8 mouse cellular contexts compared by ENCODE assay signal in genomic region chr2:132029646-132030417, GRCm38 (mm10). TPM values are rescaled to one million over a fixed set of nuclear protein-coding genes. Genes with fewer than 3 reads are reported as not detected.
DNase-seq lines count a peak whose midpoint lies in the region; ATAC-seq and TF ChIP-seq lines count a peak whose summit lies in the region.

Gene Rassf2, minus strand, starts transcription at chr2:132030258.

- H3K27me3 ChIP-seq in embryonic facial prominence, embryonic 13.5 days = peaks cover 56% of the 10 kb centered on the region
- peaks cover 32% of the 10 kb centered on the region for H3K27me3 ChIP-seq in limb, embryonic 15.5 days
- no peaks in the 10 kb centered on the region for H3K27me3 ChIP-seq in midbrain, postnatal 0 days (ENCODE audit: insufficient read depth, low read length)

- H3K4me3 ChIP-seq in embryonic facial prominence, embryonic 13.5 days = peak within 1 kb of the TSS; percentile 58
- H3K4me3 ChIP-seq in limb, embryonic 15.5 days = peak within 1 kb of the TSS; percentile 58
- H3K4me3 ChIP-seq in midbrain, postnatal 0 days (ENCODE audit: low read depth, low read length) = peak within 1 kb of the TSS; percentile 54

- H3K9ac ChIP-seq in embryonic facial prominence, embryonic 13.5 days = peak within 1 kb of the TSS; percentile 67
- peak within 1 kb of the TSS; percentile 47 for H3K9ac ChIP-seq in limb, embryonic 15.5 days
- peak within 1 kb of the TSS; percentile 68 for H3K9ac ChIP-seq in midbrain, postnatal 0 days (replicated peaks; ENCODE audit: low read length, poor library complexity, severe bottlenecking)

- H3K27ac ChIP-seq in embryonic facial prominence, embryonic 13.5 days = peak within 1 kb of the TSS; percentile 8; the same call in 1 of the 2 replicates
- peak within 1 kb of the TSS; percentile 81 for H3K27ac ChIP-seq in limb, embryonic 15.5 days
- H3K27ac ChIP-seq in midbrain, postnatal 0 days (ENCODE audit: low read depth, low read length) = peak within 1 kb of the TSS; percentile 87

- no peaks in the 10 kb centered on the region for H3K9me3 ChIP-seq in embryonic facial prominence, embryonic 13.5 days
- no peaks in the 10 kb centered on the region for H3K9me3 ChIP-seq in limb, embryonic 15.5 days
- H3K9me3 ChIP-seq in midbrain, postnatal 0 days (ENCODE audit: low read length) = no peaks in the 10 kb centered on the region

- peak; percentile 45 for TF ChIP-seq CTCF in midbrain, postnatal 0 days (IDR thresholded peaks at IDR 0.05)

- no peaks in the 10 kb centered on the region for H3K36me3 ChIP-seq in embryonic facial prominence, embryonic 13.5 days
- no peaks in the 10 kb centered on the region for H3K36me3 ChIP-seq in limb, embryonic 15.5 days
- no peaks in the 10 kb centered on the region for H3K36me3 ChIP-seq in midbrain, postnatal 0 days (ENCODE audit: insufficient read depth, low read length)

- WGBS in embryonic facial prominence, embryonic 13.5 days = 2% methylated on average over 36 of the region's 48 CpGs
- WGBS in limb, embryonic 15.5 days = 0% methylated on average over 25 of the region's 48 CpGs
- 0% methylated on average over 33 of the region's 48 CpGs for WGBS in midbrain, postnatal 0 days

- H3K4me1 ChIP-seq in embryonic facial prominence, embryonic 13.5 days = peaks cover 18% of the 10 kb centered on the region
- H3K4me1 ChIP-seq in limb, embryonic 15.5 days = peaks cover 38% of the 10 kb centered on the region
- peaks cover 8% of the 10 kb centered on the region; the same call in 1 of the 2 replicates for H3K4me1 ChIP-seq in midbrain, postnatal 0 days (ENCODE audit: insufficient read depth, low read length)

- ATAC-seq in embryonic facial prominence, embryonic 13.5 days (ENCODE audit: insufficient number of reproducible peaks, insufficient read depth, low FRiP score, low TSS enrichment, low read depth) = peak; percentile 76
- ATAC-seq in limb, embryonic 15.5 days (ENCODE audit: insufficient number of reproducible peaks, low FRiP score, low TSS enrichment, low read depth) = peak; percentile 80
- ATAC-seq in midbrain, postnatal 0 days (ENCODE audit: low FRiP score) = peak; percentile 86

- peak within 1 kb of the TSS; percentile 93 for H3K4me2 ChIP-seq in embryonic facial prominence, embryonic 13.5 days
- H3K4me2 ChIP-seq in limb, embryonic 15.5 days = peak within 1 kb of the TSS; percentile 90
- H3K4me2 ChIP-seq in midbrain, postnatal 0 days (ENCODE audit: low read depth, low read length, poor library complexity, severe bottlenecking) = peak within 1 kb of the TSS; percentile 93

- peak; percentile 96 for DNase-seq in 416B (ENCODE audit: low read depth)
- peak; percentile 77 to 84 for DNase-seq in adrenal gland, postnatal 36 days
- peak; percentile 78 for DNase-seq in heart, adult 8-10 months (ENCODE audit: low spot score)
- DNase-seq in kidney, adult 9 months = peak; percentile 55
- peak; percentile 95 for DNase-seq in midbrain, postnatal 0 days (ENCODE audit: low spot score)
- peak; percentile 96 to 97 for DNase-seq in spleen, postnatal 36 days (ENCODE audit: low spot score in 2 of 2)

RNA-seq across cellular contexts. Expression of gene Rassf2, which starts in this region (rescaled TPM):
- total RNA-seq in adrenal gland, postnatal 36 days (2021) = 10 to 100 TPM in 1 of 2 experiments, 1 to 10 TPM in 1; 7.4 to 12.7 TPM
- 5.0 and 6.8 TPM in 2 replicates for polyA plus RNA-seq in embryonic facial prominence, embryonic 13.5 days (2015; fragmentation: Nextera tagmentation; extraction: Ambion mirVana)
- 1 to 10 TPM; 4.1 to 7.7 (median 6.6) TPM for total RNA-seq in heart, adult 8-10 months (2022)
- polyA plus RNA-seq in limb, embryonic 15.5 days (2015; fragmentation: Nextera tagmentation; extraction: Ambion mirVana) = 16.2 and 18.4 TPM in 2 replicates
- 32.0 and 37.8 TPM in 2 replicates for total RNA-seq in midbrain, postnatal 0 days (2014; rRNA removed)
- 15.9 and 16.7 TPM in 2 replicates for polyA plus RNA-seq in midbrain, postnatal 0 days (2015; fragmentation: Nextera tagmentation; extraction: Ambion mirVana)

Comparison
In these comparisons a context has a peak if more than half of its experiments do, and no peak if none do; other contexts are left out.
1. Peak in every context shown above with its lines: DNase-seq, ATAC-seq, H3K4me3 ChIP-seq and H3K27ac ChIP-seq.
2. H3K27ac ChIP-seq: peak in every context shown above with its lines; median percentile 87 in midbrain, postnatal 0 days; 81 in limb, embryonic 15.5 days; 8 in embryonic facial prominence, embryonic 13.5 days.